Mouse (Mus musculus) CH12.LX (cell line): ENCODE results near the gene Cs.

Experiments
- CTCF ChIP-seq, 2 experiments: IDR thresholded peaks in 1 of 2; conservative IDR thresholded peaks in 1 of 2; 2 replicates each; pipeline ENCODE4 v1.5.1; 2011 to 2012; ENCODE audit warnings: low read depth in 2 of 2, low read length in 2 of 2, improper control_type of control experiment in 1 of 2, inconsistent platforms in 1 of 2, mild to moderate bottlenecking in 1 of 2, moderate library complexity in 1 of 2
- JUN ChIP-seq: IDR thresholded peaks from 2 replicates; pipeline ENCODE4 v1.6.1; 2011; ENCODE audit warnings: low read depth, mild to moderate bottlenecking, low read length, improper control_type of control experiment, moderate library complexity; ENCODE audit not compliant: insufficient read depth
- JUND ChIP-seq: conservative IDR thresholded peaks from 2 replicates; pipeline ENCODE4 v1.6.1; 2011; ENCODE audit warnings: low read depth, low read length, improper control_type of control experiment
- KAT2A ChIP-seq: IDR thresholded peaks from 2 replicates; pipeline ENCODE4 v1.6.1; 2012; ENCODE audit warnings: low read length, improper control_type of control experiment, inconsistent platforms; ENCODE audit not compliant: insufficient replicate concordance
- MAX ChIP-seq: IDR thresholded peaks from 2 replicates; pipeline ENCODE4 v1.6.1; 2011; ENCODE audit warnings: low read length, improper control_type of control experiment
- MXI1 ChIP-seq: IDR thresholded peaks from 2 replicates; pipeline ENCODE4 v1.6.1; 2011; ENCODE audit warnings: mild to moderate bottlenecking, low read depth, low read length, improper control_type of control experiment
- NRF1 ChIP-seq: IDR thresholded peaks from 2 replicates; pipeline ENCODE4 v1.6.1; 2014; ENCODE audit warnings: low read depth, mild to moderate bottlenecking, inconsistent platforms, low read length, improper control_type of control experiment, moderate library complexity
- POLR2A ChIP-seq: IDR thresholded peaks from 2 replicates; pipeline ENCODE4 v1.6.1; 2011; ENCODE audit warnings: low read depth, mild to moderate bottlenecking, improper control_type of control experiment, low read length
- ZC3H11A ChIP-seq: IDR thresholded peaks from 2 replicates; pipeline ENCODE4 v1.6.1; 2012; ENCODE audit warnings: low read depth, mild to moderate bottlenecking, inconsistent platforms, low read length, improper control_type of control experiment
- ZKSCAN1 ChIP-seq: IDR thresholded peaks from 2 replicates; pipeline ENCODE4 v1.6.1; 2012; ENCODE audit warnings: low read depth, inconsistent platforms, low read length, improper control_type of control experiment, borderline replicate concordance
- ZNF384 ChIP-seq: IDR thresholded peaks from 2 replicates; pipeline ENCODE4 v1.6.1; 2012; ENCODE audit warnings: low read depth, low read length, improper control_type of control experiment, inconsistent platforms

DNA sequence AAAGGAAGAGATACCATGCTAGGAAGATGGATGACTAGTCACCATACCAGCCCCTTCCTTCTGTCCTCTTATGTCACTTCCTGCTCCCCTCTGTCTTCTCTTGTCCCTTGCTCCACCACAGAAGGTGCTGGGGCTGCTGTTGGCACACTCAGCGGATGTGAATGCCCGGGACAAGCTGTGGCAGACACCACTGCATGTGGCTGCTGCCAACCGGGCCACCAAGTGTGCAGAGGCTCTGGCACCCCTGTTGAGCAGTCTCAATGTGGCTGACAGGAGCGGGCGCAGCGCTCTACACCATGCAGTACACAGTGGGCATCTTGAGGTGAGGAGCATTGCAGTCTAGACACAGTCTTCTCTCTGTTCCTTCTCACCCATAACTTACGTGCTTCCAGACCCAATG, 41.7 kb downstream of the Cs start:
- TF ChIP-seq NRF1: no peak
- no peak for TF ChIP-seq ZC3H11A
- TF ChIP-seq ZNF384: no peak
- TF ChIP-seq CTCF (conservative IDR thresholded peaks at IDR 0.05 in 1 of 2, IDR thresholded peaks at IDR 0.05 in 1 of 2; ENCODE audit: low read depth in 2 of 2, low read length in 2 of 2): no peak
- no peak for TF ChIP-seq KAT2A
- no peak for TF ChIP-seq JUN
- TF ChIP-seq MXI1: no peak
- no peak for TF ChIP-seq ZKSCAN1
- no peak for TF ChIP-seq POLR2A
- no peak for TF ChIP-seq MAX
- TF ChIP-seq JUND: no peak
